Mouse (Mus musculus): ENCODE data around the gene Adat3. TPM values are rescaled to one million over a fixed set of nuclear protein-coding genes. Genes with fewer than 3 reads are reported as not detected.
A peak's percentile ranks its signal among the peaks of the same experiment; 100 is the strongest.

Gene Adat3
- total and polyA plus RNA-seq, 3 experiments, result 1.6 to 19.4 TPM; not detected in 1

DNA sequence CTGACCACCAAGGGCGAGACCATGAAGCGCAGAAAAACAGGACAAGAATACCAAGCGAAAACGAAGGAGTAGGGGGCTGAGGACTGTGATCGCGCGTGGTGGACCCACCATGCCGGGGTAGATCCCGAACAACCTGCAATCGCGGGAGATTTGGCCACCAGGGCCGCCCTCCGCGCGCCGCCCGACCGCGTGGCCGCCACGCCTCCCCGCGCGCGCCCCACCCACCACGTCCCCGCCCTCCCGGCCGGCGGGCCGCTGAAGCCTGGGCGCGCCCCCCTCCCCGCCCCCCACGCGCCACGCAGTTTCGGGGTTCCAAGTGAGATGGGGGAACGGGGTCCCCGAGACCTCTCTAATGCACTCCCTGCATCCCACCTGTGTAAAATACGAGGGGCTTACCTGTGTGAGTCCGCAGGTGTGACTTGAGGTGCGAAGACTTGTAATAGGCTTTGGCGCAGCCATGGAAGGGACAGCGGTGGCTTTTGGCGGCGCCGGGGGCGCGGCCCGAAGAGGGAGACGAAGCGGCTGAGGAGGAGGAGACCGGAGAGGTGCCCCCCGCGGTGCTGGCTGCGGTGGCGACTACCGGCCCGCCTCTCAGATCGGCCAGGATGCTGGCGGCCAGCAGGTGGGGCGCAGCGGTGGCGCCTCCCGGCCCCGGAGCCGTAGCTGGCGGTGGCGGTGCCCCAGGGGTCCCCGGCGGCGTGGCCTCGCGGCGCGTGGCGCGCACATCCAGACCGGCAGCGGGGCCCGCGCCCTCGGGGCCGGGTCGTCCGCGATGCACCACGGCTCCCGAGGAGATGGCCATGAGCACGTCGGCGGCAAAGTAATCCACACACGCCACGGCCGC lies 26.1 kb upstream of the Adat3 start:
- H3K4me1 ChIP-seq (ENCODE audit: insufficient read depth, low read depth, low read length), result peaks cover 86% of the 10 kb centered on the region

DNA sequence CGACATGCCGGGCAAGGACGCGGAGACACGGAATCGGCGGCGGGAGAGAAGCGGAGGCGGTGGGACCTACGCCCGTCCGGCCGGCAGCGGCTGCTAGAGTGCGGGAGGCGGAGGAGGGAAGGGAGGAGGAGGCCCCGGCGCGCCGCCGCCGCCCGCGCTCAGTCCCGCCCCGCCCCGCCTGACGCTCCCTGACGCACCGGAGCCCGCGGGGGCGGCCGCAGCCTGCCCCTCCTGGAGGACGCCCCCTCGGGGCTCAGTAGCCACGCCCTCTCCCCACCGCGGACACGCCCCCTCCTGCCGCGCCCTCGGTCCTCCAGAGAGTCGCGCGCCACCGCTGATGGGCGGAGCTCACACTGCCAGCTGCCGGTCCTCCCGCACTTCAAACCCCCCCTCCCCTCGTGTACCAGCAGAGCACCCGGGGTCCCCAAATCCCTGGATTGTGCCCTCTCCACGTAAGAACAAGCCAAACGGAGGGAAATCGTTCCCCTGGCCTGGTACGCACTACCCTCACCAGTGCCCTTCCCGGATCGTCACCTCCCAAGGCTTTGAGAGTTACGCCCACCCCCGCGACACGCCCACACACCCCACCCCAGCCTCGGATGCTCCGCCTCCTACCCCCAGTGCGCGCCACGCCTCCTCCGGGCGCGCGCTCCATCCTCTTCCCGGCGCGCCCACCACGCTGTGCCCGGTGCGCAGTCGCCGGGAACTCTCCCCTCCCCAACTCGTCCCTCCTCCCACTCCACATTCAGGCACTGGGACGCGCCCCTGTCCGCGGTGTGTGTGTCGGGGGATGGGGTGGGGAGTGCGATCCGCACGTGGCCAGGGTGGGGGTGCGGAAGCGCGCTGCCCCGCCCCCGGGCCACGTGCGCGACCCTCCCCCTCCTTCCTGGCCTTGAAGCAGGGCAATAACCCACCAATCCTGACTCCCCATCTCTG lies 25.2 kb upstream of the Adat3 start, which contains the start of gene Klf16:
Gene Klf16 (minus strand): TSS at position 127 of the 936 bp plus-strand sequence.
- ATAC-seq (ENCODE audit: extremely low read depth, insufficient number of reproducible peaks, low FRiP score, poor library complexity, severe bottlenecking), result peak; percentile 57
- peak within 1 kb of the TSS; percentile 96 for H3K4me3 ChIP-seq (ENCODE audit: low read depth, low read length)
- TF ChIP-seq GATA2 (IDR thresholded peaks at IDR 0.05; ENCODE audit: borderline replicate concordance, low read depth, low read length) (no peak), TAL1 (conservative IDR thresholded peaks at IDR 0.05; ENCODE audit: low read depth, low read length) (no peak), POLR2AphosphoS5 (IDR thresholded peaks at IDR 0.05; ENCODE audit: insufficient replicate concordance, low read depth, low read length) (no peak), GATA1 (IDR thresholded peaks at IDR 0.05; ENCODE audit: borderline replicate concordance, low read length) (no peak), CTCF (IDR thresholded peaks at IDR 0.05; ENCODE audit: low read depth, low read length) (no peak)
- H3K4me1 ChIP-seq (ENCODE audit: insufficient read depth, low read depth, low read length), result peaks cover 82% of the 10 kb centered on the region
- H3K36me3 ChIP-seq (replicated peaks), result peaks cover 50% of the 10 kb centered on the region
- DNase-seq (ENCODE audit: low spot score), result peak; percentile 93
- H3K9me3 ChIP-seq (replicated peaks), result no peaks in the 10 kb centered on the region
- no peaks in the 10 kb centered on the region for H3K27me3 ChIP-seq (ENCODE audit: insufficient read depth, low read length)

More for the DNA sequence above, 26.1 kb upstream of the Adat3 start:
- TF ChIP-seq CTCF (IDR thresholded peaks at IDR 0.05; ENCODE audit: low read depth, low read length) (no peak), GATA2 (IDR thresholded peaks at IDR 0.05; ENCODE audit: borderline replicate concordance, low read depth, low read length) (no peak), GATA1 (IDR thresholded peaks at IDR 0.05; ENCODE audit: borderline replicate concordance, low read length) (no peak), POLR2AphosphoS5 (IDR thresholded peaks at IDR 0.05; ENCODE audit: insufficient replicate concordance, low read depth, low read length) (no peak), TAL1 (conservative IDR thresholded peaks at IDR 0.05; ENCODE audit: low read depth, low read length) (no peak)
- H3K9me3 ChIP-seq (replicated peaks), result no peaks in the 10 kb centered on the region
- ATAC-seq (ENCODE audit: extremely low read depth, insufficient number of reproducible peaks, low FRiP score, poor library complexity, severe bottlenecking) (no peak), DNase-seq (ENCODE audit: low spot score) (peak; percentile 75)
- H3K36me3 ChIP-seq (replicated peaks), result peaks cover 50% of the 10 kb centered on the region
- H3K4me3 ChIP-seq (ENCODE audit: low read depth, low read length), result peak overlapping the region; percentile 96
- no peaks in the 10 kb centered on the region for H3K27me3 ChIP-seq (ENCODE audit: insufficient read depth, low read length)

DNA sequence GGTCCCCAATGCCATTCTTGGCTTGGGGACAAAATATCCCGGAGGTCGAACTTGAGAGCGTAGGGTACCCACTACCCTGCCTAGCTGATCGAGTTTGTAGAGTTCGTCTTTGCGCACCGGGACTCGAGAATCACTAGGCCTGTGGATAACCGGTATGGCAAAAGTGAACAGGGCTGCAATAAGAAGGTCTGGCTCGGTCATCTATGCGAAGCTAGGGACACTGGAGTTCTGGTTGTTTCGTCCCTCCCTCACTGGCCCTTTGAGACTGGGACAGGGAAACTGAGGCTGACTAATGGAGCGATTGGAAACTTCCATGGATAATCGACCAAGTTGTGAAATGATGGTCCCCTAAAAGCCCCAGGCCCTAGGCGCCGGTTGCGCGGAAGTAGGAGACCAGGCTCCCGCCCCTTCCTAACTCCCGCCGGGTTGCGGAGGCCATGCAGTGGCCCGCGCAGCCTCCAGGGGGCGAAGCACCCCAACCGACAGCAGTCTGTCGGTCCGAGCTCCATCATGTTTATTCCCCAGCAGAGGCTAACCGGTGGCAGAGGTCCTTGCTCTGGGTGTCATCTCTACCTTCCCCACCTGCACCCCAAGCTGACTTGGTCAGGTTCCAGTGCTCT lies 24.4 kb upstream of the Adat3 start:
- Histone ChIP-seq H3K4me1 (ENCODE audit: insufficient read depth, low read depth, low read length) (peaks cover 80% of the 10 kb centered on the region), H3K27me3 (ENCODE audit: insufficient read depth, low read length) (no peaks in the 10 kb centered on the region), H3K4me3 (ENCODE audit: low read depth, low read length) (peak overlapping the region; percentile 96), H3K36me3 (replicated peaks) (peaks cover 50% of the 10 kb centered on the region), H3K9me3 (replicated peaks) (no peaks in the 10 kb centered on the region)
- ATAC-seq (ENCODE audit: extremely low read depth, insufficient number of reproducible peaks, low FRiP score, poor library complexity, severe bottlenecking) (0 out of 2 replicates have a peak, but pooled peaks have one; percentile 7), DNase-seq (ENCODE audit: low spot score) (peak; percentile 81)
- TF ChIP-seq CTCF (IDR thresholded peaks at IDR 0.05; ENCODE audit: low read depth, low read length) (peak; percentile 94), GATA2 (IDR thresholded peaks at IDR 0.05; ENCODE audit: borderline replicate concordance, low read depth, low read length) (no peak), GATA1 (IDR thresholded peaks at IDR 0.05; ENCODE audit: borderline replicate concordance, low read length) (no peak), POLR2AphosphoS5 (IDR thresholded peaks at IDR 0.05; ENCODE audit: insufficient replicate concordance, low read depth, low read length) (no peak)

DNA sequence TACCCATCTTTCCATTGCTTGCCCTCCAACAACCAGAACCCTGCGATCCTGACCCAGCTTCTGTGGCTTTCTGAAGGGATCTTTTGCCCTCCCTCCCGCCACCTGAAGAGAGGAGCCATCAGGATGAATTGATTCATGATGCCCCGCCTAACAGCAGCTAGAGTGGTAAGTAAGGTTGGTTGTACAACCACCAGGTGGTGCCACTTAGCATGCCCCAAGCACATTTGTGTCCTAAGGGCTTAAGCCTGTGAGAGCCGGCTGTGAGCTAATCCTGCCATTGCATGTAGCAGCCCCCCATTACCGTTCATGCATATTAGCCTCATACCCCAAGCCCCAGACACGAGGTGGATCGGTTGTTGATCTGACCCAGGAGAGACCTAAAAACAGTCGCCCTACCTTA lies 23.8 kb upstream of the Adat3 start:
- Histone ChIP-seq H3K4me1 (ENCODE audit: insufficient read depth, low read depth, low read length) (peaks cover 80% of the 10 kb centered on the region), H3K9me3 (replicated peaks) (no peaks in the 10 kb centered on the region), H3K36me3 (replicated peaks) (peaks cover 50% of the 10 kb centered on the region), H3K4me3 (ENCODE audit: low read depth, low read length) (peak overlapping the region; percentile 96; the same call in 1 of the 2 replicates), H3K27me3 (ENCODE audit: insufficient read depth, low read length) (no peaks in the 10 kb centered on the region)
- ATAC-seq (ENCODE audit: extremely low read depth, insufficient number of reproducible peaks, low FRiP score, poor library complexity, severe bottlenecking), result no peak
- DNase-seq (ENCODE audit: low spot score), result peak; percentile 73
- TF ChIP-seq GATA1 (IDR thresholded peaks at IDR 0.05; ENCODE audit: borderline replicate concordance, low read length), result no peak
- peak; percentile 25; the same call in 1 of the 2 replicates for TF ChIP-seq CTCF (IDR thresholded peaks at IDR 0.05; ENCODE audit: low read depth, low read length)

DNA sequence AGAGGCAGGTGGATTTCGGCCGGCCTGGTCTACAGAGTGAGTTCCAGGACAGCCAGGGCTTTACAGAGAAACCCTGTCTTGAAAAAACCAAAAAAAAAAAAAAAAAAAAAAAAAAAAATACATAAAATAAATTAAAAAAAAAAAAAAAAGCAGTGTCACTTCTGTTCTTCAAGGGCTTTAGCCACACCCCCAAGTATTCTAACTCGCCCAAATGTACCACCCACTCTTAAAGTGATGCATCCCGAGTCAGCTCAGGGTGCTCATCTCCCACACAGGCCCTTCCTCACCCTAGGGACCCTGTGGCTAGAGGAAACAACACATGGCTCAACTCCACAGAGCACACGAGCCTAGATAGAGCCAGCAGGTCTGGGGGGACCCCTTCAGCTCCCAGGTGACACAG lies 19.6 kb upstream of the Adat3 start:
- H3K27me3 ChIP-seq (ENCODE audit: insufficient read depth, low read length), result no peaks in the 10 kb centered on the region
- no peak overlapping the region for H3K4me3 ChIP-seq (ENCODE audit: low read depth, low read length)
- DNase-seq (ENCODE audit: low spot score), result no peak
- ATAC-seq (ENCODE audit: extremely low read depth, insufficient number of reproducible peaks, low FRiP score, poor library complexity, severe bottlenecking), result no peak
- no peaks in the 10 kb centered on the region for H3K9me3 ChIP-seq (replicated peaks)
- peaks cover 72% of the 10 kb centered on the region for H3K36me3 ChIP-seq (replicated peaks)
- TF ChIP-seq GATA2 (IDR thresholded peaks at IDR 0.05; ENCODE audit: borderline replicate concordance, low read depth, low read length) (no peak), GATA1 (IDR thresholded peaks at IDR 0.05; ENCODE audit: borderline replicate concordance, low read length) (no peak), POLR2AphosphoS5 (IDR thresholded peaks at IDR 0.05; ENCODE audit: insufficient replicate concordance, low read depth, low read length) (no peak), TAL1 (conservative IDR thresholded peaks at IDR 0.05; ENCODE audit: low read depth, low read length) (no peak), CTCF (IDR thresholded peaks at IDR 0.05; ENCODE audit: low read depth, low read length) (no peak)
- peaks cover 87% of the 10 kb centered on the region for H3K4me1 ChIP-seq (ENCODE audit: insufficient read depth, low read depth, low read length)
